ENCODE assay signal across 5 mouse cellular contexts in genomic region chr5:116146446-116146845, GRCm38 (mm10).
DNase-seq lines count a peak whose midpoint lies in the region; ATAC-seq lines count a peak whose summit lies in the region.
"Not testable (repeated sequence)": the region's sequence is repeated elsewhere in the genome, so short reads cannot be mapped to it uniquely, and the experiment has no call there.

No protein-coding gene starts in this region.

- not testable (repeated sequence) for H3K27me3 ChIP-seq in embryonic facial prominence, embryonic 10.5 days (replicated peaks; ENCODE audit: low read depth, poor library complexity, severe bottlenecking); embryonic facial prominence, embryonic 11.5 days (ENCODE audit: control insufficient read depth, insufficient read depth, low read length)

- H3K9ac ChIP-seq in embryonic facial prominence, embryonic 11.5 days (replicated peaks; ENCODE audit: low read length) = not testable (repeated sequence)

- not testable (repeated sequence) for H3K9me3 ChIP-seq in embryonic facial prominence, embryonic 10.5 days; embryonic facial prominence, embryonic 11.5 days (replicated peaks; ENCODE audit: control insufficient read depth, low read length)

- H3K4me1 ChIP-seq in embryonic facial prominence, embryonic 10.5 days; embryonic facial prominence, embryonic 11.5 days (ENCODE audit: control insufficient read depth, insufficient read depth, low read length): not testable (repeated sequence)

- H3K27ac ChIP-seq in embryonic facial prominence, embryonic 10.5 days (replicated peaks); embryonic facial prominence, embryonic 11.5 days (replicated peaks; ENCODE audit: low read depth, low read length): not testable (repeated sequence)

- DNase-seq in ES-CJ7 (ENCODE audit: low read depth, low spot score) = peak; percentile 34
- DNase-seq in R1 (ENCODE audit: low read depth, low spot score) = peak; percentile 55
- peak; percentile 64 for DNase-seq in ZHBTc4 (ENCODE audit: low read depth, low spot score)
- DNase-seq in embryonic facial prominence, embryonic 10.5 days (ENCODE audit: low spot score) = peak; percentile 45
- DNase-seq in embryonic facial prominence, embryonic 11.5 days (ENCODE audit: low spot score) = peak; percentile 9

- not testable (repeated sequence) for H3K4me3 ChIP-seq in embryonic facial prominence, embryonic 10.5 days; embryonic facial prominence, embryonic 11.5 days (ENCODE audit: low read depth, low read length)

- ATAC-seq in embryonic facial prominence, embryonic 11.5 days (replicated peaks; ENCODE audit: insufficient number of reproducible peaks, low FRiP score, low TSS enrichment, low read depth) = not testable (repeated sequence)

- H3K4me2 ChIP-seq in embryonic facial prominence, embryonic 11.5 days (ENCODE audit: low read depth, low read length) = not testable (repeated sequence)

- not testable (repeated sequence) for H3K36me3 ChIP-seq in embryonic facial prominence, embryonic 10.5 days (replicated peaks); embryonic facial prominence, embryonic 11.5 days (replicated peaks; ENCODE audit: control insufficient read depth, insufficient read depth, low read depth, low read length)

Comparison
In these comparisons a context has a peak if more than half of its experiments do, and no peak if none do; other contexts are left out.
1. DNase-seq: peak in every context shown above with its lines; median percentile 64 in ZHBTc4; 55 in R1; 45 in embryonic facial prominence, embryonic 10.5 days; 34 in ES-CJ7; 9 in embryonic facial prominence, embryonic 11.5 days.